8 mouse cellular contexts compared by ENCODE assay signal in the genomic region with DNA sequence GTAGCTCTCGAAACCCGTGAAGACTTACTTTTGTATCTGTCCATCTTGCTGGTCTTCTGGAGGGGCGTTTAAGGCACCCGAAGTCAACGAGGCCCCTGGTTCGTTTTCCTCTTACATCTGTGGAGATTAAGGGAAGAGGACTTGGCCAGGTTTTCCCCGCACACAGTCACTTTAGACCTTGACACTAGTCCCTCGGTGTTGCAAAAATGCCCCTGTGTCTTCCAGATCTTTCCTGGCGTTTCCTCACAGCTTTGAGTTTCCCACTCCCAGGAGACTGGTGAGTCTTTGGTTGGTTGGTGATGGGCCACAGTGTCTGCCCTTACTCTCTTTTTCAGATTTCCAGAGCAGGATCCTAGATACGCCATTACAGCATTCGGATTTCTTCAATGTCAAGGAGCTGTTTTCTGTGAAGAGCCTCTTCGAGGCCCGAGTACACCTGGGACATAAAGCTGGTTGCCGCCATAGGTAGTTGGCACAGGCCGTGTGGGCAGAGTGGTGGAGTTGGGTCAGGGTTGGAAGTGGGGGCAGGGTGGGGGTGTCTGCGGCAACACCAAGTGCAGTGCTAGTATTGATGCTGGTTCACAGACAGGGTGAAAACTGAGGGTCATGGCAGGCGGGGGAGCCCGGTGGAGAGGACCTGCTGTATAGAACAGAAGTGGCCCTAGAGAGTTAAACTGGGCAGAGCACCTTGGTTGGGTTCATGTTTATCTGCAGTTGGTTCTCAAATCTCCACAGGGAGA. TPM values are rescaled to one million over a fixed set of nuclear protein-coding genes. Genes with fewer than 3 reads are reported as not detected.
A peak's percentile ranks its signal among the peaks of the same experiment; 100 is the strongest.
DNase-seq lines count a peak whose midpoint lies in the region; ATAC-seq and TF ChIP-seq lines count a peak whose summit lies in the region.

No protein-coding gene starts in this region.

- no peak for DNase-seq in kidney, adult 2 months
- DNase-seq in kidney, adult 8-10 months = no peak
- DNase-seq in MN1 (ENCODE audit: low spot score) = peak; percentile 19
- no peak for DNase-seq in liver, postnatal 0 days
- DNase-seq in urinary bladder, adult 18-20 months (ENCODE audit: low spot score in 2 of 2) = no peak
- no peak for DNase-seq in layer of hippocampus, adult 18-20 months (ENCODE audit: low spot score in 2 of 2)
- no peak for DNase-seq in layer of hippocampus, postnatal 10 days (ENCODE audit: low spot score in 2 of 2)

- peaks cover 4% of the 10 kb centered on the region; the same call in 1 of the 2 replicates for H3K4me1 ChIP-seq in kidney, adult 2 months (ENCODE audit: control insufficient read depth, insufficient read depth, low read length)
- H3K4me1 ChIP-seq in forebrain, embryonic 16.5 days (replicated peaks; ENCODE audit: control insufficient read depth, insufficient read depth, low read length) = peaks cover 17% of the 10 kb centered on the region
- H3K4me1 ChIP-seq in liver, postnatal 0 days (ENCODE audit: insufficient read depth) = peaks cover 16% of the 10 kb centered on the region

- H3K4me2 ChIP-seq in forebrain, embryonic 16.5 days (ENCODE audit: low read length) = peak overlapping the region; percentile 54
- H3K4me2 ChIP-seq in liver, postnatal 0 days (ENCODE audit: low read depth, low read length) = peak overlapping the region; percentile 91

- H3K9me3 ChIP-seq in forebrain, embryonic 16.5 days (ENCODE audit: control insufficient read depth, low read length) = peaks cover 4% of the 10 kb centered on the region
- no peaks in the 10 kb centered on the region for H3K9me3 ChIP-seq in liver, postnatal 0 days (ENCODE audit: low read length)

- H3K36me3 ChIP-seq in kidney, adult 2 months (ENCODE audit: control insufficient read depth, insufficient read depth, low read length) = peaks cover 2% of the 10 kb centered on the region; the same call in 1 of the 2 replicates
- H3K36me3 ChIP-seq in forebrain, embryonic 16.5 days (ENCODE audit: control insufficient read depth, insufficient read depth) = peaks cover 26% of the 10 kb centered on the region
- peaks cover 14% of the 10 kb centered on the region for H3K36me3 ChIP-seq in liver, postnatal 0 days (replicated peaks; ENCODE audit: insufficient read depth, low read length)

- ATAC-seq in forebrain, embryonic 16.5 days = no peak
- ATAC-seq in liver, postnatal 0 days = no peak

- H3K27ac ChIP-seq in kidney, adult 2 months (ENCODE audit: insufficient read depth, low read depth, low read length) = no peak overlapping the region
- no peak overlapping the region for H3K27ac ChIP-seq in forebrain, embryonic 16.5 days (ENCODE audit: low read length)
- no peak overlapping the region for H3K27ac ChIP-seq in liver, postnatal 0 days (ENCODE audit: low read depth)

- WGBS in kidney, adult 2 months = 55% methylated on average over 18 of the region's 18 CpGs
- 53% methylated on average over 18 of the region's 18 CpGs for WGBS in forebrain, embryonic 16.5 days
- WGBS in liver, postnatal 0 days (ENCODE audit: insufficient replicate concordance) = 50% methylated on average over 18 of the region's 18 CpGs

- peak overlapping the region; percentile 95 for H3K9ac ChIP-seq in forebrain, embryonic 16.5 days (replicated peaks; ENCODE audit: low read depth, low read length)
- peak overlapping the region; percentile 88 for H3K9ac ChIP-seq in liver, postnatal 0 days (replicated peaks)

- no peaks in the 10 kb centered on the region for H3K27me3 ChIP-seq in kidney, adult 2 months (replicated peaks; ENCODE audit: control insufficient read depth, insufficient read depth, low read length)
- no peaks in the 10 kb centered on the region for H3K27me3 ChIP-seq in forebrain, embryonic 16.5 days (replicated peaks; ENCODE audit: control insufficient read depth, insufficient read depth, low read length)
- H3K27me3 ChIP-seq in liver, postnatal 0 days (ENCODE audit: insufficient read depth, low read length) = peaks cover 3% of the 10 kb centered on the region; the same call in 1 of the 2 replicates

- no peak for TF ChIP-seq CTCF in kidney, adult 2 months (conservative IDR thresholded peaks at IDR 0.05; ENCODE audit: insufficient read depth, insufficient read length, low read depth, low read length)
- no peak for TF ChIP-seq CTCF in liver, postnatal 0 days (IDR thresholded peaks at IDR 0.05; ENCODE audit: low read depth)

- TF ChIP-seq POLR2A in kidney, adult 2 months (IDR thresholded peaks at IDR 0.05; ENCODE audit: low read depth, low read length) = no peak

- H3K4me3 ChIP-seq in kidney, adult 2 months (ENCODE audit: insufficient read depth, low read depth, low read length) = peak overlapping the region; percentile 78
- H3K4me3 ChIP-seq in forebrain, embryonic 16.5 days (replicated peaks; ENCODE audit: low read length) = peak overlapping the region; percentile 83
- H3K4me3 ChIP-seq in liver, postnatal 0 days (ENCODE audit: low read depth, low read length) = peak overlapping the region; percentile 75

- TF ChIP-seq EP300 in liver, postnatal 0 days (IDR thresholded peaks at IDR 0.05; ENCODE audit: low read depth) = no peak

RNA-seq across cellular contexts. Expression of a gene that starts 0.8 kb away (rescaled TPM):
- 65.7 and 72.7 TPM in 2 replicates for polyA plus RNA-seq in kidney, adult 2 months (2012; rRNA removed)
- 50.9 and 60.0 TPM in 2 replicates for polyA plus RNA-seq in forebrain, embryonic 16.5 days (2015; fragmentation: Nextera tagmentation; extraction: Ambion mirVana)
- 24.9 and 26.5 TPM in 2 replicates for polyA plus RNA-seq in liver, postnatal 0 days (2015; fragmentation: Nextera tagmentation; extraction: Ambion mirVana)
- 10 to 100 TPM; 36.5 to 42.1 TPM for total RNA-seq in layer of hippocampus, adult 18-20 months (2021)
- total RNA-seq in layer of hippocampus, postnatal 10 days (2021) = 10 to 100 TPM; 37.2 to 37.4 TPM

RNA-seq across cellular contexts. Expression of a gene that starts 2.5 kb away (rescaled TPM):
- polyA plus RNA-seq in kidney, adult 2 months (2012; rRNA removed) = 0.86 and 1.3 TPM in 2 replicates
- polyA plus RNA-seq in forebrain, embryonic 16.5 days (2015; fragmentation: Nextera tagmentation; extraction: Ambion mirVana) = 1.0 and 1.2 TPM in 2 replicates
- not detected in 2 replicates for polyA plus RNA-seq in liver, postnatal 0 days (2015; fragmentation: Nextera tagmentation; extraction: Ambion mirVana)
- 1 to 10 TPM; 2.7 to 4.5 TPM for total RNA-seq in layer of hippocampus, adult 18-20 months (2021)
- 1 to 10 TPM; 5.1 to 6.8 TPM for total RNA-seq in layer of hippocampus, postnatal 10 days (2021)

RNA-seq across cellular contexts. Expression of a gene that starts 22.1 kb away (rescaled TPM):
- polyA plus RNA-seq in kidney, adult 2 months (2012; rRNA removed) = 4.2 and 4.9 TPM in 2 replicates
- polyA plus RNA-seq in forebrain, embryonic 16.5 days (2015; fragmentation: Nextera tagmentation; extraction: Ambion mirVana) = 8.9 and 11.5 TPM in 2 replicates
- 0.02 and 0.05 TPM in 2 replicates for polyA plus RNA-seq in liver, postnatal 0 days (2015; fragmentation: Nextera tagmentation; extraction: Ambion mirVana)
- 10 to 100 TPM; 16.8 to 17.7 TPM for total RNA-seq in layer of hippocampus, adult 18-20 months (2021)
- total RNA-seq in layer of hippocampus, postnatal 10 days (2021) = 10 to 100 TPM; 20.2 to 21.9 TPM

RNA-seq across cellular contexts. Expression of a gene that starts 28.0 kb away (rescaled TPM):
- 1.2 and 1.3 TPM in 2 replicates for polyA plus RNA-seq in kidney, adult 2 months (2012; rRNA removed)
- 0.51 and 1.2 TPM in 2 replicates for polyA plus RNA-seq in forebrain, embryonic 16.5 days (2015; fragmentation: Nextera tagmentation; extraction: Ambion mirVana)
- polyA plus RNA-seq in liver, postnatal 0 days (2015; fragmentation: Nextera tagmentation; extraction: Ambion mirVana) = 0.56 and 0.64 TPM in 2 replicates
- 1 to 10 TPM; 1.5 to 2.2 TPM for total RNA-seq in layer of hippocampus, adult 18-20 months (2021)
- total RNA-seq in layer of hippocampus, postnatal 10 days (2021) = 1 to 10 TPM; 1.2 to 1.9 TPM

RNA-seq across cellular contexts. Expression of a gene that starts 37.2 kb away (rescaled TPM):
- polyA plus RNA-seq in kidney, adult 2 months (2012; rRNA removed) = 0.33 TPM in 1 of 2 replicates, not detected in the other
- polyA plus RNA-seq in forebrain, embryonic 16.5 days (2015; fragmentation: Nextera tagmentation; extraction: Ambion mirVana) = 1.8 and 2.4 TPM in 2 replicates
- polyA plus RNA-seq in liver, postnatal 0 days (2015; fragmentation: Nextera tagmentation; extraction: Ambion mirVana) = 1.5 and 1.9 TPM in 2 replicates
- 1 to 10 TPM; 1.0 to 1.8 TPM for total RNA-seq in layer of hippocampus, adult 18-20 months (2021)
- 1 to 10 TPM in 1 of 2 experiments, not detected in 1; 1.2 TPM for total RNA-seq in layer of hippocampus, postnatal 10 days (2021)
